Mouse (Mus musculus): ENCODE measurements around the gene Hnrnpa1.
"Not testable (repeated sequence)": the region's sequence is repeated elsewhere in the genome, so short reads cannot be mapped to it uniquely, and the experiment has no call there.

Hnrnpa1 gene

DNA sequence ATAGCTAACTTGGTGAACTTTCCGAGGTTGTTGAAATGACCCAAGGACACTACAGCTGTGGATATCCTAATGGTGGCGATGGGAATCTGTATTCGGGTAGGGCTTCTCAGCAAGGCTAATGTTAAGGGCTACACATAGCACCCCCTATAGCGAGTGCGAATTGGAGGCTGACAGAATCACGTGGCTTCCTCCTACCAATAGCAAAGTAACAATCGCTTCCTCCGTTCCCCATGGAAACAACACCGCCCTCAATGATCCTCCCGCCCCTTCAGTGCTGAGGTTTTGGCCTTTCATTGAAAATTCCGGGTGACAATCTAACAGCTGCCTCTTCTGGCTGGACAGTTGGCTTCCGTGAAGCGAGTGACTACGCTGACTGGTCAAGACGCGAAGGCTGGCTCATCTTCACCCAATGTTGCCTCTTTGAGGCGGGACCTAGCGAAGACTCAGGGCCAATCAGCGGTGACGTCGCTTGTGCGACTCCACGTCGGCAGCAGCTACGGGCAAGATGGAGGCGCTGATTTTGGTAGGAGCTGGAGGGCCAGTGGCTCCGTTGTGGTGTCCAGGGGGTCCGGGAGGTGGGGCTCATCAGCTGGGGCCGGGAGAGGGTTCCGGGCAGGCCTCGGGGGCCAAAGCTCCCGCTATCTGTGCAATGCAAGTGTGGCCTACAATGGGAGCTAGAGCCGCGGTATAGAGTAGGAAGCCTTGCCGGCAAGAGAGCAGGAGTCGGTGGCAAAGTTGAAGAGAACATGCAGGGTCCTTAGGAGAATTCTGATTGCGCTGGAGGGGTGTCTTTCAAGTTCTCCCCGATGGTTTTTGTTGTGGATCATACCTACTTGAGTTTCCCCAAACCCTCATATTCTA lies 32.4 kb downstream of the Hnrnpa1 start, which contains the start of gene Copz1:
TSS of gene Copz1 (plus strand) at position 296 of the 861 bp plus-strand sequence.
- DNase-seq (ENCODE audit: low spot score): peak; percentile 86

GRCm38 (mm10) chr15:103275943-103276342 lies 35.7 kb downstream of the Hnrnpa1 start:
- DNase-seq (ENCODE audit: low spot score): not testable (repeated sequence)

GRCm38 (mm10) chr15:103277949-103278348 lies 37.7 kb downstream of the Hnrnpa1 start:
- no peak for DNase-seq (ENCODE audit: low spot score)

DNA sequence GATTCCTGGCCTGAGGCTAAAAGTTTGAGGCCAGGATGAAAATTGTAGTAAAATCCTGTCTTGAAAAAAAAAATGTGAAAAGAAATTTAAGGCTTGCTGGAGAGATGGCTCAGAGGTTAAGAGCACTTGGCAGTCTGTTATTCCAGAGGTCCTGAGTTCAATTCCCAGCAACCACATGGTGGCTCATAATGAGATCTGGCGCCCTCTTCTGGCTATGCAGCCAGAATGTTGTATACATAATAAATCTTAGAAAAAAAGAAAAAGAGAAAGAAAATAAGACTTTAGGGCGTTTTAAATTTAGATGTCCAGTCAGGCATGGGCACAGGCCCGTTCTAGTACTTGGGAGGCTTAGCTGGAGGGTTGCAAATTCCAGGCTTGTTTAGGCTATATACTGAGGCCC lies 39.5 kb downstream of the Hnrnpa1 start:
- DNase-seq (ENCODE audit: low spot score): no peak

- DNase-seq (ENCODE audit: low spot score): no peak
These were observed 40.7 kb downstream of the Hnrnpa1 start for GRCm38 (mm10) chr15:103280817-103281464.

DNA sequence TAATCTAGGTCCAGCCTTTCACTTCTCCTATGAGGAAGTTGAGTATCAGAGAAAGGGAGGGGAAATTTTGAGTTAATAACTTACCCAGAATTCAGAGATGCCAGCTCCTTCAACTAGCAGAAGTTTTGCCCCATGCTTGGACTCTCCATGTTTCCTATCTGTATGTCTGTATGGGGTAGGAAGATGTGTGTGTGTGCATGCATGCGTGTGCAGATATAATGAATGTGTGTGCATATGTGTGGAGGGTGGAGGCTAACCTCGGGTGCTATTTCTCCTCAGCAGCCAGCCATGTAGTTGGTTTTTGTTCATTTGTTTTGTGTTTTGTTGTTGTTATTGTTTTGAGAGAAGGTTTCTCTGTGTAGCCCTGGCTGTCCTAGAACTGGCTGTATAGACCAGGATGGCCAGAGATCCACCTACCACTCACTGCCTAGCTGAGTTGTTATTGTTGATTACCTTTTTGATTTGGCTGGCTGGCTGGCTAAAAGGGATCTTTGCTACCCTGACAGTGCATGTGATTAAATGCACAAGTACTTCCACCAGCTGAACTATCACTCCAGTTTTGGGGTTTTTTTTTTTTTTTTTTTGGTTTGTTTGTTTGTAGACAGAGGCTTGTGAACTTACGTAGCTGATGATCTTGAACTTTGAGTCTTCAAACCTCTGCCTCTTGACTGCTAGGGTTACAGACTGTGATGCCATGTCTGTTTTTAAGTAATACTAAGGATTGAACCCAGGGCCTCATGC lies 41.4 kb downstream of the Hnrnpa1 start:
- no peak for DNase-seq (ENCODE audit: low spot score)

GRCm38 (mm10) chr15:103284066-103284465 lies 43.8 kb downstream of the Hnrnpa1 start:
- DNase-seq (ENCODE audit: low spot score): no peak

DNA sequence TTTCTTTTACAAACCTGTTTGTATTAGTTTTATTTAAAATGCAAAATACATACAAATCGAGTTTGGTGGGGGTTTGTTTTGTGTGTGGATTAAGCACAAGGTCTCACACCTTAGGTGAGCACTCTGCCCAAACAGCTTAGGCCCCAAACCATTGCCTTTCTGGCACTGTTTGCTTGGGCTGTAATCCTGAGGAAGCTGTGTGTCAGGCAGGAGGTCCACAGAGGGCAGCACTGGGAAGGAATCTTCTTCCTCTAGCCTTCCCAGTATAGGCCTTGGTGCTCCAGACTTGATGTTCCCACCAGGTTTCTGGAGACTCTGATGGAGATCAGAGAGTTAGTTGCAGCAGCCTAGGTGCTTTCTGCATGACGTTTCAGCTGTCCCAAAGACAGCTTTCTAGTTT lies 44.4 kb downstream of the Hnrnpa1 start:
- no peak for DNase-seq (ENCODE audit: low spot score)

DNA sequence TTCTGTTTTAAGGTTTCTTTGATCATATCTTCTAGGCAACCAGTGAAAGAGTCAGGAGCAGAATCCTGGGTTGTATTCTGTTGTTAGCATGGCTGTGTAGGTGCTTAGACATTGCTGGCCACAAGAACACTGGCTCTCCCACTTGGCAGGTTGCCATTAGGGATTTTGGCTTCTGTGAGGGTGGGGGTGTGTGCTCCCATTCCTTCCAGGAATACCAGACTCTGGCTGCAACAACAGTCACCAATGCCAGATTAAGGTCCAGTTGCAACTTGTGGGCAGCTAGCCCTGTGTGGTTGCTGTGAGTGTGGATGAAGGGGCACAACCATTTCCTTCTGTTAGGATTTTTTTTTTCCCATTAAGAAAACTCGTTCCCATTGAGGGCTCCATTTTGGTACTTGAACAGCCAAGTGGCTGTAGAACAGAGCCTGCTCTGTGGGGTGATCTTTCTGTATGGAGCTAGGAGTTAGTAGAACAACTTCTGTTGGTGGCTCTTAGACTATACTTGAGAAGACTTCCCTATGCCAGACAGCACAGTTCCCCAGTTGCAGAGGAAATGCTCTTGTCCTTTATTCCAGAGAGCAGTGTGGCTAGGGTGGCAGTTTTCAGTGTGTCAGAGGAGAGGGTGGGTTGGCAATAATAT lies 45.7 kb downstream of the Hnrnpa1 start:
- DNase-seq (ENCODE audit: low spot score): no peak

DNA sequence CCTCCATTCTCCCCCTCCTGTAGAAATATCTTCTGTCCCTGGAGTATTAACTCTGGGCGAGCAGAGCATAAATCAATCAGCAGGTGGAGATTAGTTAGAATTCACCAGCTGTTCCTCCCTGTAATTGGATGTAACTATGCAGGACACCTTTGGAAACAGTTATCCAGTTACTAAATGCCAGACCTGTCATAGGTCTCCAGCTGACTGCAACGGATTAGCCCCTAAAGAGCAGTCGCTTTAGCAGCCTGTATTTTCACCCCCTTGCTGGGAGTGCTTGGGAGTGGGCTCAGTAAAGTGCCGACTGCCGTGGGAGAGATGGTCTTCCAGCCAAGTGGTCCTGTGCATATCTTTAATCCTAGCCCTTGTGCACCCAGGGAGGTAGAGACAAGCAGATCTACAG lies 49.4 kb downstream of the Hnrnpa1 start:
- no peak for DNase-seq (ENCODE audit: low spot score)

GRCm38 (mm10) chr15:103290417-103290816 lies 50.2 kb downstream of the Hnrnpa1 start:
- no peak for DNase-seq (ENCODE audit: low spot score)

DNA sequence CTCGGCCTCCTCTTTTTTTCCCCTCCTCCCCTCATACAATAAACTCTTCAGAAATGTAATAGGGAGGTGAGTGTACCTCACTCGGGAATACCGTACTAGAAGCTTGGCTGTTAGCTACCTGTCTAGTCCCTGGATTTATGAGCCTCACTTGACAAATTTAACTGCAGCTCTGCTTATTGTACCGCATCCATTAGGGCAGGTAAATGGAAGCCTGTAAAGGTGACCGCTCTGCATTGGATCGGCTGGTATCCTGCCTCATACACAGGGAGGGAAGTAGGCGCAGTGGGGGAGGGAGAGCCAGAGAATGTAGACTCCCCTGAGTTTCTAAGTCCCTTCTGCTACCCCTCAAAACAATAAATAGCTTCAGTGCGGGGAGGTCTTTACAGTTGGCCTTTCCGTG lies 50.6 kb downstream of the Hnrnpa1 start:
- no peak for DNase-seq (ENCODE audit: low spot score)

GRCm38 (mm10) chr15:103292673-103293345 lies 52.6 kb downstream of the Hnrnpa1 start:
- no peak for DNase-seq (ENCODE audit: low spot score)

- no peak for DNase-seq (ENCODE audit: low spot score)
These were observed 53.1 kb downstream of the Hnrnpa1 start for GRCm38 (mm10) chr15:103293375-103293774.

- no peak for DNase-seq (ENCODE audit: low spot score)
These were observed 54.4 kb downstream of the Hnrnpa1 start for GRCm38 (mm10) chr15:103294649-103295048.

DNA sequence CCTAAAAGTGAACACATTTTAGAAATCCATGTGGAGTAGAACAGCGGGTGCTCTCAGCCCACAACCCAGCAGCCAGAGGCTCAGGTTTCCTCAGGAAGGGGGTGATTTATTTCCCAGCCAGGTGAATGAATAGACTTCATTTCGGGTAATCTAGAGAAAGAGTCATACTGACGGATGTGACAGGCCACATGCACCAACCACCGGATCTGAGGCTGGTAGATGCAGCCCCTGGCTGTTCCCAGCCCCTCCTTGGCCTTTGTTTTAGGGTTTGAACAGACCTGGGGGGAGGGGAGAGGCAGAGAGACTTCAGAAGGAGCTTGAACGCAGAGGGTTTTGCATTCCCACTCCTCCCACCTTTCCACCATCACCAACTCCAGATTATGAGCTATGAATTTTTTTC lies 55.6 kb downstream of the Hnrnpa1 start:
- DNase-seq (ENCODE audit: low spot score): no peak

Measured in ovary, postnatal 14 days (tissue).